Mouse (Mus musculus): ENCODE results near the gene 2010111I01Rik. TPM values are rescaled to one million over a fixed set of nuclear protein-coding genes. Genes with fewer than 3 reads are reported as not detected.

2010111I01Rik gene
- total and polyA plus RNA-seq, 2 experiments from 2014 or later: 107 to 149 TPM

DNA sequence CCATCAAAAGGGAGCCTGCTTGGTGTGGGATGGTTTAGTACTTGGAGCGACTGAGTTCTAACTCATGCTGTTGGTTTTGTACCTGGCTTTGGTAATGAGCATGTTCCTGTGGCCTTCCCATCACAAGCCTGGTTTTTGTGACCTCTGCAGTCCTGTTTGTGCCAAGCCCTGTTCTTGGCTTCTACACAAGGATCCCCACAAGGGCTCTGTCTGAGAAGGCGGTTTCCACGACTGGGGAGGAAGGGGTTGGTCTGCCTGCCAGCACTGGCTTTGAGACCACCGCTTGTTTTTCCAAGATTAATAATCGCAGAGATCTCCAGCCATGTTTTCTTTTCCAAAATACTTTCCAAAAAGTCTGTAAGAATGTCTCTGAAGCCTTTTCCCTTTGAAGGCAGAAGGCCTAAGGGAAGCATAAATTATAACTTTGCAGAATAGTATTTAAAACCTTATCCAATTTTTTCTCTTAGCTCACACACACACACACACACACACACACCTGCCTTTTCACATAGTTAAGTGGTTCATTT, 67.7 kb downstream of the 2010111I01Rik start:
- TF ChIP-seq EP300 (IDR thresholded peaks at IDR 0.05; ENCODE audit: low read depth) (no peak), CTCF (IDR thresholded peaks at IDR 0.05; ENCODE audit: low read depth) (no peak)
- H3K27ac ChIP-seq (ENCODE audit: low read depth): no peak overlapping the region
- no peak for DNase-seq (ENCODE audit: low spot score)
- no peak for ATAC-seq (ENCODE audit: insufficient read depth, low read depth)
- no peaks in the 10 kb centered on the region for H3K9me3 ChIP-seq (replicated peaks; ENCODE audit: control insufficient read depth, low read length)
- no peak overlapping the region for H3K4me2 ChIP-seq (ENCODE audit: low read depth, low read length)
- WGBS: 66% methylated on average over 5 of the region's 5 CpGs
- H3K36me3 ChIP-seq (replicated peaks; ENCODE audit: control insufficient read depth, insufficient read depth, low read length): no peaks in the 10 kb centered on the region
- no peaks in the 10 kb centered on the region for H3K27me3 ChIP-seq (ENCODE audit: control insufficient read depth, insufficient read depth, low read length)
- no peak overlapping the region for H3K9ac ChIP-seq (replicated peaks; ENCODE audit: low read depth, low read length)
- no peaks in the 10 kb centered on the region for H3K4me1 ChIP-seq (ENCODE audit: control insufficient read depth, insufficient read depth)
- H3K4me3 ChIP-seq (ENCODE audit: low read depth, low read length): no peak overlapping the region

DNA sequence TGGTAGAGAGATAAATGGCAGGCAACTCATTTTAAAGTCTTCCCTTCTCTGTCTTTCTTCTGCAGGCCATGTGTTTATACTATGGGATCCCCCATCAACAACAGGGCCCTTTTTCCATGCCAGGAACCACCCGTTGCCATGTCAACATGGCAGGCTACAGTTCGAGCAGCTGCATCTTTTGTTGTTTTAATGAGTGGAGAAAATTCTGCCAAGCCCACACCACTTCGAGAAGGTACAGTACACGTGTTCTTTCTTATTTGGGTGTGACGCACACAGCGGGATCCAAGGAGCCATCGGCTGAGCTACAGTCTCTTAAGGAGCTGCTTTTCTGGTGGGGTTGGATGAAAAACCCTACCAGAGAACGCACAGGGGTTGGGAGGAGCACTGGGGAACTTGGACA, 68.3 kb downstream of the 2010111I01Rik start:
- Histone ChIP-seq H3K4me2 (ENCODE audit: low read depth, low read length) (no peak overlapping the region), H3K4me3 (ENCODE audit: low read depth, low read length) (no peak overlapping the region), H3K27ac (ENCODE audit: low read depth) (no peak overlapping the region), H3K9me3 (replicated peaks; ENCODE audit: control insufficient read depth, low read length) (no peaks in the 10 kb centered on the region), H3K4me1 (ENCODE audit: control insufficient read depth, insufficient read depth) (no peaks in the 10 kb centered on the region), H3K36me3 (replicated peaks; ENCODE audit: control insufficient read depth, insufficient read depth, low read length) (no peaks in the 10 kb centered on the region), H3K9ac (replicated peaks; ENCODE audit: low read depth, low read length) (no peak overlapping the region), H3K27me3 (ENCODE audit: control insufficient read depth, insufficient read depth, low read length) (no peaks in the 10 kb centered on the region)
- TF ChIP-seq EP300 (IDR thresholded peaks at IDR 0.05; ENCODE audit: low read depth): no peak
- no peak for TF ChIP-seq CTCF (IDR thresholded peaks at IDR 0.05; ENCODE audit: low read depth)
- 72% methylated on average over 8 of the region's 8 CpGs for WGBS
- ATAC-seq (ENCODE audit: insufficient read depth, low read depth): no peak
- DNase-seq (ENCODE audit: low spot score): no peak

DNA sequence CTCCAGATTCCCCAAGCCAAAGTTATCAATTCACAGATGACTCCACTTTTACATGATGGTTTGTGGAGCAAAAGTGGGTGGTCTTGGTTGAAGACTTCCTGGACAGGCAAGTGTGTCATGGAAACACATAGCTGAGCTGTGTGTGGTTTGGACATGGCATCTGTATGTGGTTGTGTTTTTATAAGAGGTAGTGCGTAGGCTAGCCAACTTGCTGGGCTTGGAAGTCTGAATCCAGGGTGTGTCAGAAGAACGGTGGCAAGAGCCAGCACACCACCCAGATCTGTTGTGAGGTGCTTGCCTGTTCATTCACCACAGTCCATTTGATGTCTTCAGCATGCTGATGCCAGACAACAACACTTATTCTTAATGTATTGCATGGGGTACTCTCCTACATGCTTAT, 68.7 kb downstream of the 2010111I01Rik start:
- no peak for TF ChIP-seq EP300 (IDR thresholded peaks at IDR 0.05; ENCODE audit: low read depth)
- TF ChIP-seq CTCF (IDR thresholded peaks at IDR 0.05; ENCODE audit: low read depth): no peak
- DNase-seq (ENCODE audit: low spot score) (no peak), ATAC-seq (ENCODE audit: insufficient read depth, low read depth) (no peak)
- Histone ChIP-seq H3K9me3 (replicated peaks; ENCODE audit: control insufficient read depth, low read length) (no peaks in the 10 kb centered on the region), H3K27me3 (ENCODE audit: control insufficient read depth, insufficient read depth, low read length) (no peaks in the 10 kb centered on the region), H3K4me1 (ENCODE audit: control insufficient read depth, insufficient read depth) (no peaks in the 10 kb centered on the region), H3K9ac (replicated peaks; ENCODE audit: low read depth, low read length) (no peak overlapping the region), H3K36me3 (replicated peaks; ENCODE audit: control insufficient read depth, insufficient read depth, low read length) (no peaks in the 10 kb centered on the region), H3K4me3 (ENCODE audit: low read depth, low read length) (no peak overlapping the region), H3K4me2 (ENCODE audit: low read depth, low read length) (no peak overlapping the region), H3K27ac (ENCODE audit: low read depth) (no peak overlapping the region)
- WGBS: 88% methylated on average over 2 of the region's 2 CpGs

DNA sequence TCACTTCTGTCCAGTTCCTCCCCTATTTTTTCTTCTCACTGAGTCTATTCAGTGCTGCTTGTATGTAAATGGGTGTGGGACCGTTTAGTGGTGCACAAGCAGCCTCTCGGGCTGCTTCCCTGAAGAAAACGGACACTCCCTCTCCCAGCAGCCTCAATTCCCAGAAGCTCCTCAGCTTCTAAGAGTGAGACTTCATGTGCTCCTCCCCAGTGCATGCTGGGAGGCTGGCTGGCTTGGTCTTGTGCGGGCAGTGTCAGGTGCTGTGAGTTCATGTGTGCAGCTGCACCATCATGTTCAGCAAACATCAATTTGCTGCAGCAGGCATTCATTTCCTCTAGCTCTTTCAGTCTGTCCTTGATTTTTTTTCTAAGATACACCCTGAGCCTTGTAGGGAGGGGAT, 70.0 kb downstream of the 2010111I01Rik start:
- H3K4me2 ChIP-seq (ENCODE audit: low read depth, low read length): no peak overlapping the region
- ATAC-seq (ENCODE audit: insufficient read depth, low read depth) (no peak), DNase-seq (ENCODE audit: low spot score) (no peak)
- H3K4me3 ChIP-seq (ENCODE audit: low read depth, low read length): no peak overlapping the region
- H3K4me1 ChIP-seq (ENCODE audit: control insufficient read depth, insufficient read depth): no peaks in the 10 kb centered on the region
- H3K9me3 ChIP-seq (replicated peaks; ENCODE audit: control insufficient read depth, low read length): no peaks in the 10 kb centered on the region
- no peaks in the 10 kb centered on the region for H3K36me3 ChIP-seq (replicated peaks; ENCODE audit: control insufficient read depth, insufficient read depth, low read length)
- no peak overlapping the region for H3K27ac ChIP-seq (ENCODE audit: low read depth)
- 71% methylated on average over 4 of the region's 4 CpGs for WGBS
- no peak for TF ChIP-seq CTCF (IDR thresholded peaks at IDR 0.05; ENCODE audit: low read depth)
- TF ChIP-seq EP300 (IDR thresholded peaks at IDR 0.05; ENCODE audit: low read depth): no peak
- no peak overlapping the region for H3K9ac ChIP-seq (replicated peaks; ENCODE audit: low read depth, low read length)
- H3K27me3 ChIP-seq (ENCODE audit: control insufficient read depth, insufficient read depth, low read length): no peaks in the 10 kb centered on the region

DNA sequence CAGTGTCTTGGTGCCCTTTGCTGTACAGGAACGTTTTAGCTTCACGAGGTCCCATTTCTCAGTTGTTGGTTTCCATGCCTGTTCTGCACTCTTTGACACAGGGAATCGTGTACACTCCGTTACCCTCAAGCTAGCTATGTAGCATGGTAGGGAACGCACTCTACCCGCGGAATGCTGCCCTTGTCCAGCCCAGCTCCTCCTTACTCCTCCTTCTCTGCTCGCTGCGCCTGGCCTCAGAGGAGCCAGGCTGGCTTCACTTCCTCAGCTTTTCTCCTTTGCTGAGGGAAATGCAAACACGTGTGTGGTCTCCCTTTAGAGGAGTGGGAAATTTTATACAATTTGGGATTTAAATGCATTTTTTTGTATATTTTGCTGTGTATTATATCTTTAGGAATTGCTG, 73.2 kb downstream of the 2010111I01Rik start:
- Histone ChIP-seq H3K9me3 (replicated peaks; ENCODE audit: control insufficient read depth, low read length) (no peaks in the 10 kb centered on the region), H3K4me1 (ENCODE audit: control insufficient read depth, insufficient read depth) (0 out of 2 replicates have a peak, but pooled peaks cover 3% of the 10 kb centered on the region), H3K9ac (replicated peaks; ENCODE audit: low read depth, low read length) (no peak overlapping the region), H3K4me3 (ENCODE audit: low read depth, low read length) (no peak overlapping the region), H3K4me2 (ENCODE audit: low read depth, low read length) (no peak overlapping the region), H3K36me3 (replicated peaks; ENCODE audit: control insufficient read depth, insufficient read depth, low read length) (no peaks in the 10 kb centered on the region), H3K27me3 (ENCODE audit: control insufficient read depth, insufficient read depth, low read length) (no peaks in the 10 kb centered on the region), H3K27ac (ENCODE audit: low read depth) (no peak overlapping the region)
- ATAC-seq (ENCODE audit: insufficient read depth, low read depth) (no peak), DNase-seq (ENCODE audit: low spot score) (no peak)
- 56% methylated on average over 10 of the region's 10 CpGs for WGBS
- TF ChIP-seq EP300 (IDR thresholded peaks at IDR 0.05; ENCODE audit: low read depth): no peak
- TF ChIP-seq CTCF (IDR thresholded peaks at IDR 0.05; ENCODE audit: low read depth): no peak

DNA sequence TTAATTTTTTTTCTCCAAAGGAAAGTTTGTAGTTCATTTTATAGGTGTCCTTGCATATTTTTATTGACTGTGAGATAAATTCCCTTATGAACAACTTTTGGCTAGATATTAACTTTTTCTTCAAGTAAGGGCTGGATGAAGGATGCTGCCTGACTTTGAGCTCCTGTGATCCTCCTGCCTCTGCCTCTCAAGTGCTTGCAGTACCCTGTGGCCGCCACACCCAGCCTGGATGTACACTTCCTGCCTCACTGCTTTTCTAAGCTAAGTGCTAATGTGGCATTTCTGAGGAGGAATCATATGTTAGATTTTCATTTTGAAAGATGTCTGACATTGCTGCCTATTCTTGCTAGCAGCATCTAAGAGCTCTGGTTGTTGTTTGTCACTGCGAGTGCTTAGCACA, 73.7 kb downstream of the 2010111I01Rik start:
- H3K9me3 ChIP-seq (replicated peaks; ENCODE audit: control insufficient read depth, low read length): no peaks in the 10 kb centered on the region
- H3K36me3 ChIP-seq (replicated peaks; ENCODE audit: control insufficient read depth, insufficient read depth, low read length): no peaks in the 10 kb centered on the region
- 77% methylated on average over 2 of the region's 2 CpGs for WGBS
- H3K27me3 ChIP-seq (ENCODE audit: control insufficient read depth, insufficient read depth, low read length): no peaks in the 10 kb centered on the region
- H3K9ac ChIP-seq (replicated peaks; ENCODE audit: low read depth, low read length): no peak overlapping the region
- no peak overlapping the region for H3K4me2 ChIP-seq (ENCODE audit: low read depth, low read length)
- DNase-seq (ENCODE audit: low spot score) (no peak), ATAC-seq (ENCODE audit: insufficient read depth, low read depth) (no peak)
- 0 out of 2 replicates have a peak, but pooled peaks cover 3% of the 10 kb centered on the region for H3K4me1 ChIP-seq (ENCODE audit: control insufficient read depth, insufficient read depth)
- H3K27ac ChIP-seq (ENCODE audit: low read depth): no peak overlapping the region
- TF ChIP-seq EP300 (IDR thresholded peaks at IDR 0.05; ENCODE audit: low read depth) (no peak), CTCF (IDR thresholded peaks at IDR 0.05; ENCODE audit: low read depth) (no peak)
- H3K4me3 ChIP-seq (ENCODE audit: low read depth, low read length): no peak overlapping the region

Data from heart, postnatal 0 days (tissue).